Mouse (Mus musculus): Measurements from ENCODE around the gene Ctf2.

GRCm38 (mm10) chr7:127680541-127680940, 51.4 kb downstream of the Ctf2 start:
- TF ChIP-seq TBP (IDR thresholded peaks at IDR 0.05; ENCODE audit: low read depth, low read length): no peak
- no peak for TF ChIP-seq MXI1 (IDR thresholded peaks at IDR 0.05; ENCODE audit: low read depth, low read length)
- no peak for TF ChIP-seq CTCF (IDR thresholded peaks at IDR 0.05 in 2 of 3, conservative IDR thresholded peaks at IDR 0.05 in 1 of 3; ENCODE audit: control insufficient read depth in 1 of 3, insufficient read depth in 1 of 3, low read depth in 2 of 3, low read length in 3 of 3, poor library complexity in 1 of 3, severe bottlenecking in 1 of 3)
- no peak for TF ChIP-seq RAD21 (IDR thresholded peaks at IDR 0.05; ENCODE audit: low read depth, low read length)
- no peak for TF ChIP-seq ZC3H11A (IDR thresholded peaks at IDR 0.05; ENCODE audit: low read depth, low read length)
- TF ChIP-seq USF1 (IDR thresholded peaks at IDR 0.05; ENCODE audit: low read depth, low read length): no peak
- no peak for TF ChIP-seq POLR2A (IDR thresholded peaks at IDR 0.05; ENCODE audit: control insufficient read depth in 1 of 2, insufficient read depth in 1 of 2, low read depth in 1 of 2, low read length in 2 of 2, poor library complexity in 1 of 2)
- no peak for TF ChIP-seq USF2 (IDR thresholded peaks at IDR 0.05; ENCODE audit: borderline replicate concordance in 1 of 2, insufficient read depth in 1 of 2, low read depth in 1 of 2, low read length in 2 of 2)
- no peak for TF ChIP-seq NELFE (IDR thresholded peaks at IDR 0.05; ENCODE audit: low read depth, low read length)
- TF ChIP-seq CHD2 (IDR thresholded peaks at IDR 0.05; ENCODE audit: low read length): no peak
